Mouse (Mus musculus) liver, adult 2 months (tissue): Measurements from ENCODE around the gene Nr1i3.

Experiments
- CTCF ChIP-seq: fragments of 200-500 bp; IDR thresholded peaks from 2 replicates; pipeline ENCODE4 v1.5.1; 2011; ENCODE audit warnings: low read depth, low read length, control low read depth
- POLR2A ChIP-seq: fragments of 200-500 bp; IDR thresholded peaks from 2 replicates; pipeline ENCODE4 v1.6.1; 2011; ENCODE audit warnings: low read length, control low read depth; ENCODE audit not compliant: insufficient read depth; ENCODE audit errors: extremely low read depth

DNA sequence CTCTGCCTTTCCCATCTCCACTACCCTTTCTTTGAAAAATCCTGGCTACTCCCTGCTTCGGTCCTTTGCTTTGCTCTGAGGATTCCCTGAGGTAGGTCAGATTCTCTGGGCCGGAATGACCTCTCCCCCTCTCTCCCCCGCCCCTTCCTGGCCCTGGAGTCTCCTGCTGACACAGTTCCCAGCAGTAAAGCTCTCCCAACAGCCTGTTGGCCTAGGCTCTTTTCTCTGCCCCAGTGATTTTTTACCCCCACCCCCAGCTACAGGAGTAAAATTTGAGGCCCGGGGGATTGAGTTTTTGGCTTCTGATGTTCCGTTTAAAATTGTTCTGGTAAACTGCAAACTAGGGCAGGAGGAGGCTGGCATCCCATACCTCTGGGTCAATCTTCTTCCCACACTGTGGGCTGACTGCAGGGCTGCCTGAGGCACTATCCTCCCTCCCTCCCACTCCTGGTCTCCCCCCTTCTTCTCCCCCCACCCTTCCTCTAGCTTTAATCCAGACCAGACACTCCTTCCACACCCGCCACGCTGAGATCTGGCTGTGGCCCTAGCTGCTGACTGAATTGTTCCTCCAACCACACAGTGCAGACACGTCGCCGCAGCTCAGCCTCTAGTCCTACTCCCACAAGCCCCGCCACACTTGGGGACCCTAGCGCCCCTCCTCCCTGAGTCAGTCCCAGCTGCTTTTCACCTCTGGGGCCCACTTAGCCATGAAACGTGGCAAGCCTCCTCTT is 38.0 kb downstream of the Nr1i3 start:
- no peak for TF ChIP-seq POLR2A
- TF ChIP-seq CTCF, result no peak
